In genomic region chr5:91960606-91961254, GRCm38 (mm10) we compare ENCODE assay signal across 8 mouse cellular contexts. TPM values are rescaled to one million over a fixed set of nuclear protein-coding genes. Genes with fewer than 3 reads are reported as not detected.
DNase-seq lines count a peak whose midpoint lies in the region; ATAC-seq and TF ChIP-seq lines count a peak whose summit lies in the region.

No protein-coding gene starts in this region.

- no peak for TF ChIP-seq POLR2A in bone marrow, adult 2 months (IDR thresholded peaks at IDR 0.05; ENCODE audit: borderline replicate concordance, control insufficient read depth, low read depth, low read length)
- TF ChIP-seq POLR2A in limb, embryonic 14.5 days (IDR thresholded peaks at IDR 0.05; ENCODE audit: borderline replicate concordance, extremely low read depth, insufficient read depth, insufficient read length), result no peak

- peaks cover 6% of the 10 kb centered on the region; the same call in 1 of the 2 replicates for H3K4me1 ChIP-seq in bone marrow, adult 2 months (ENCODE audit: control insufficient read depth, insufficient read depth, low read length)
- peaks cover 18% of the 10 kb centered on the region for H3K4me1 ChIP-seq in heart, embryonic 12.5 days (replicated peaks)
- peaks cover 16% of the 10 kb centered on the region for H3K4me1 ChIP-seq in limb, embryonic 14.5 days (ENCODE audit: control insufficient read depth, insufficient read depth, low read length)
- peaks cover 24% of the 10 kb centered on the region for H3K4me1 ChIP-seq in midbrain, embryonic 15.5 days

- H3K9me3 ChIP-seq in heart, embryonic 12.5 days (replicated peaks), result no peaks in the 10 kb centered on the region
- no peaks in the 10 kb centered on the region for H3K9me3 ChIP-seq in limb, embryonic 14.5 days (ENCODE audit: control insufficient read depth, low read length)
- H3K9me3 ChIP-seq in midbrain, embryonic 15.5 days, result no peaks in the 10 kb centered on the region

- peak overlapping the region; percentile 64 for H3K4me2 ChIP-seq in heart, embryonic 12.5 days
- H3K4me2 ChIP-seq in limb, embryonic 14.5 days (replicated peaks; ENCODE audit: low read depth, low read length, severe bottlenecking), result peak overlapping the region; percentile 41
- peak overlapping the region; percentile 67 for H3K4me2 ChIP-seq in midbrain, embryonic 15.5 days

- ATAC-seq in heart, embryonic 12.5 days (ENCODE audit: insufficient number of reproducible peaks, low FRiP score), result no peak
- no peak for ATAC-seq in limb, embryonic 14.5 days (ENCODE audit: low FRiP score, low read depth)
- no peak for ATAC-seq in midbrain, embryonic 15.5 days (replicated peaks)

- no peak for TF ChIP-seq CTCF in bone marrow, adult 2 months (IDR thresholded peaks at IDR 0.05; ENCODE audit: control insufficient read depth, insufficient read depth, low read length)

- H3K27me3 ChIP-seq in heart, embryonic 12.5 days (replicated peaks), result no peaks in the 10 kb centered on the region
- no peaks in the 10 kb centered on the region for H3K27me3 ChIP-seq in limb, embryonic 14.5 days (ENCODE audit: control insufficient read depth, insufficient read depth, low read length)
- H3K27me3 ChIP-seq in midbrain, embryonic 15.5 days (replicated peaks), result no peaks in the 10 kb centered on the region

- peak overlapping the region; percentile 52 for H3K4me3 ChIP-seq in bone marrow, adult 2 months (replicated peaks; ENCODE audit: control insufficient read depth, low read depth, low read length)
- peak overlapping the region; percentile 24 for H3K4me3 ChIP-seq in heart, embryonic 12.5 days
- H3K4me3 ChIP-seq in limb, embryonic 14.5 days (replicated peaks; ENCODE audit: low read length), result 0 out of 2 replicates have a peak overlapping the region, but pooled peaks have one; percentile 0
- peak overlapping the region; percentile 87; the same call in 1 of the 2 replicates for H3K4me3 ChIP-seq in midbrain, embryonic 15.5 days

- H3K27ac ChIP-seq in bone marrow, adult 2 months (ENCODE audit: control insufficient read depth, insufficient read depth, low read depth, low read length, poor library complexity), result peak overlapping the region; percentile 88
- H3K27ac ChIP-seq in heart, embryonic 12.5 days (ENCODE audit: poor library complexity, severe bottlenecking), result peak overlapping the region; percentile 78
- H3K27ac ChIP-seq in limb, embryonic 14.5 days (replicated peaks; ENCODE audit: low read depth, low read length), result no peak overlapping the region
- no peak overlapping the region; the same call in 1 of the 2 replicates for H3K27ac ChIP-seq in midbrain, embryonic 15.5 days

- peak; percentile 10 for DNase-seq in kidney, adult 9 months
- DNase-seq in kidney, adult 11 months, result no peak
- DNase-seq in limb, embryonic 14.5 days (ENCODE audit: low spot score), result no peak
- no peak for DNase-seq in gastrocnemius, postnatal 4 days (ENCODE audit: low spot score in 2 of 2)
- no peak for DNase-seq in urinary bladder, postnatal 10 days (ENCODE audit: low spot score)

- H3K9ac ChIP-seq in heart, embryonic 12.5 days, result peak overlapping the region; percentile 15; the same call in 1 of the 2 replicates
- peak overlapping the region; percentile 40 for H3K9ac ChIP-seq in limb, embryonic 14.5 days (ENCODE audit: low read depth, low read length, severe bottlenecking)
- H3K9ac ChIP-seq in midbrain, embryonic 15.5 days, result peak overlapping the region; percentile 3; the same call in 1 of the 2 replicates

- H3K36me3 ChIP-seq in heart, embryonic 12.5 days, result peaks cover 16% of the 10 kb centered on the region
- peaks cover 13% of the 10 kb centered on the region for H3K36me3 ChIP-seq in limb, embryonic 14.5 days (ENCODE audit: control insufficient read depth, insufficient read depth, low read length)
- H3K36me3 ChIP-seq in midbrain, embryonic 15.5 days (replicated peaks), result peaks cover 6% of the 10 kb centered on the region; the same call in 1 of the 2 replicates

- WGBS in bone marrow, adult 2 months, result 14% methylated on average over 3 of the region's 3 CpGs
- 34% methylated on average over 3 of the region's 3 CpGs for WGBS in heart, embryonic 12.5 days
- WGBS in limb, embryonic 14.5 days, result 63% methylated on average over 3 of the region's 3 CpGs
- 78% methylated on average over 3 of the region's 3 CpGs for WGBS in midbrain, embryonic 15.5 days

RNA-seq across cellular contexts. Expression of gene Rchy1, which starts 2.1 kb away (rescaled TPM):
- 31.4 and 41.3 TPM in 2 replicates for polyA plus RNA-seq in bone marrow, adult 2 months (2011; ENCODE audit: insufficient read depth, insufficient read length, low replicate concordance, missing spikeins)
- polyA plus RNA-seq in heart, embryonic 12.5 days (2016; fragmentation: Nextera tagmentation; extraction: Ambion mirVana), result 53.5 and 59.6 TPM in 2 replicates
- polyA plus RNA-seq in limb, embryonic 14.5 days (2012; rRNA removed), result 57.0 and 57.5 TPM in 2 replicates
- 42.5 and 49.4 TPM in 2 replicates for polyA plus RNA-seq in limb, embryonic 14.5 days (2014; fragmentation: Nextera tagmentation; extraction: Ambion mirVana)
- 79.3 and 84.0 TPM in 2 replicates for polyA plus RNA-seq in midbrain, embryonic 15.5 days (2015; fragmentation: Nextera tagmentation; extraction: Ambion mirVana)
- total RNA-seq in gastrocnemius, postnatal 4 days (2021), result 10 to 100 TPM; 42.5 to 45.0 TPM

RNA-seq across cellular contexts. Expression of gene Odaph, which starts 26.5 kb away (rescaled TPM):
- polyA plus RNA-seq in bone marrow, adult 2 months (2011; ENCODE audit: insufficient read depth, insufficient read length, low replicate concordance, missing spikeins), result not detected in 2 replicates
- not detected in 2 replicates for polyA plus RNA-seq in heart, embryonic 12.5 days (2016; fragmentation: Nextera tagmentation; extraction: Ambion mirVana)
- polyA plus RNA-seq in limb, embryonic 14.5 days (2012; rRNA removed), result not detected in 2 replicates
- polyA plus RNA-seq in limb, embryonic 14.5 days (2014; fragmentation: Nextera tagmentation; extraction: Ambion mirVana), result not detected in 2 replicates
- not detected in 2 replicates for polyA plus RNA-seq in midbrain, embryonic 15.5 days (2015; fragmentation: Nextera tagmentation; extraction: Ambion mirVana)
- not detected for total RNA-seq in gastrocnemius, postnatal 4 days (2021)

Comparison
In these comparisons a context has a peak if more than half of its experiments do, and no peak if none do; other contexts are left out.
1. H3K27ac ChIP-seq: peak in bone marrow, adult 2 months (single experiment) and heart, embryonic 12.5 days (single experiment); none in limb, embryonic 14.5 days (single experiment) and midbrain, embryonic 15.5 days (single experiment).
2. H3K4me3 ChIP-seq: peak in every context shown above with its lines; median percentile 87 in midbrain, embryonic 15.5 days; 52 in bone marrow, adult 2 months; 24 in heart, embryonic 12.5 days; 0 in limb, embryonic 14.5 days.
3. Peak in every context shown above with its lines, with median percentiles within 50 percentile points of each other: H3K4me2 ChIP-seq and H3K9ac ChIP-seq.